Mouse (Mus musculus) heart, embryonic 11.5 days (tissue): ENCODE measurements at regions not wholly inside any gene's neighbourhood (a gene's known extent, or its start where the extent isn't known, plus 50 kb on each side); places are given as distances from the start of the nearest gene placed in this dataset.
"Not testable (repeated sequence)": the region's sequence is repeated elsewhere in the genome, so short reads cannot be mapped to it uniquely, and the experiment has no call there.

Experiments used
- ATAC-seq: fragments of 200-750 bp; cut with Nextera tagmentation; replicated peaks from 2 replicates; pipeline ENCODE4 v1.8.0; 2017; ENCODE audit warnings: moderate library complexity; ENCODE audit not compliant: insufficient number of reproducible peaks, low FRiP score, low TSS enrichment
- H3K27ac ChIP-seq: fragments of 300-500 bp; sonication (generic); 2 replicates; pipeline ENCODE4 v1.5.1; 2014; ENCODE audit warnings: mild to moderate bottlenecking, low read depth, low read length
- H3K27me3 ChIP-seq: fragments of 300-500 bp; sonication (generic); 2 replicates; pipeline ENCODE4 v1.6.1; 2014; ENCODE audit warnings: mild to moderate bottlenecking, low read length, mixed read lengths; ENCODE audit not compliant: control insufficient read depth, insufficient read depth
- H3K36me3 ChIP-seq: fragments of 300-500 bp; sonication (generic); 2 replicates; pipeline ENCODE4 v1.6.1; 2014; ENCODE audit warnings: mild to moderate bottlenecking, low read length, moderate library complexity, mixed read lengths; ENCODE audit not compliant: control insufficient read depth, insufficient read depth
- H3K4me1 ChIP-seq: fragments of 300-500 bp; sonication (generic); 2 replicates; pipeline ENCODE4 v1.6.1; 2014; ENCODE audit warnings: low read length; ENCODE audit not compliant: control insufficient read depth, insufficient read depth
- H3K4me2 ChIP-seq: fragments of 300-500 bp; sonication (generic); 2 replicates; pipeline ENCODE4 v1.6.1; 2014; ENCODE audit warnings: mild to moderate bottlenecking, moderate library complexity
- H3K4me3 ChIP-seq: fragments of 300-500 bp; sonication (generic); 2 replicates; pipeline ENCODE4 v1.5.1; 2014; ENCODE audit warnings: low read depth, low read length
- H3K9ac ChIP-seq: fragments of 300-500 bp; sonication (generic); 2 replicates; pipeline ENCODE4 v1.6.1; 2014; ENCODE audit warnings: mild to moderate bottlenecking, low read depth, low read length, moderate library complexity
- H3K9me3 ChIP-seq: fragments of 300-500 bp; sonication (generic); replicated peaks from 2 replicates; pipeline ENCODE4 v1.6.1; 2016; ENCODE audit warnings: low read length; ENCODE audit not compliant: control insufficient read depth
- WGBS: fragments of 180-500 bp; shearing (Covaris S2); extraction: QIAGEN DNeasy Blood & Tissue Kit; methylation state at CpG from one replicate; pipeline ENCODE4 v1.1.7; 2014; ENCODE audit not compliant: insufficient replicate concordance; 5-methylcytosine and 5-hydroxymethylcytosine counted together

DNA sequence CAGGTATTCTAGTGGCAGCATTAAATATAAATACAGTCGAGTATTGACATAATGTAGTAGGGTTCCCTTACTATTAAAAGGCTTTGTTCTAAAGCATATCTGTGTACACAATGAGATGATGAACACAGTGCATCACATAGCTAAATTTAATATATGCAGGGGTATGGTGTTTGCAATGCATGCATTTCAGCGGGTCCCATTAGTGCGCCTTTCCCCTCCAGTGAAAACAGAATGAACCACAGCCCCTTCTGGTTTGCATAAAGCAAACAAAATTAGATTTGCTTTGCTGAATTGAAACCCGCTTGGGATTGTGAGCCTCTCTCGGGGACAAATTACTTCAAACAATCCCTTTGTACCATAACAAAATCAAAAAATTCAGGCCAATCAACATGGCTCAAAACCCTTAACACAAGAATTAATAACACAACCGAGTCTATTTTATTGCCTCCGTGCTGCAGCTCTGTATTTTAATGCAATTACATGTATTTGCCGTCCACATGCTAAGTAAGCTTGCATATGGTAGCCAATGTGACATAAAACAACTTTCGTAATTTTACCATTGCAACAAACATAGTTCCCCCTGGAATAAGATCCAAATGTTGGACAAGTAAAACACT is 562.6 kb upstream of the Pou3f2 start:
- no peak for ATAC-seq
- no peak overlapping the region for H3K9ac ChIP-seq
- H3K9me3 ChIP-seq = no peaks in the 10 kb centered on the region
- H3K4me3 ChIP-seq = no peak overlapping the region
- H3K4me2 ChIP-seq = no peak overlapping the region
- WGBS = 78% methylated on average over 9 of the region's 9 CpGs
- no peaks in the 10 kb centered on the region for H3K4me1 ChIP-seq
- no peaks in the 10 kb centered on the region for H3K27me3 ChIP-seq
- no peak overlapping the region for H3K27ac ChIP-seq
- no peaks in the 10 kb centered on the region for H3K36me3 ChIP-seq

DNA sequence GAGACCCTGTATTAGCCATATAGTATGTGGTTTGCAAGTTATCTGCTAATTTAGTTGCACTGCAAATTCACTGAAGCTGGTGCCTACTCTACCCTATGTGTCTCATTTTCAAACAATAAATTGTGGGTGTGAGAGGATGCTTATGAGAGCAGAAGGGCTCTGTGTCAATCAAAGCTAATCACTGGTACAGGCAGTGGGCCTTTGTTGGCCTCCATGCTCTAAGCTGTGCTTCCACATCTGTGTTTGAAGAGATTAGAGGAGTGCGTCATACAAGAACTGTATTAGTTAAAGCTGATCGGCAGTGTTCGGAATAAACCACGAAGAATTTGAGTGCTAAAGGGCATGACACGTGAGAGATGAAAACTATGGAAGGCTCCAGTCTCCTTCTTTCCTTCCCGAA is 549.6 kb upstream of the Pou3f2 start:
- H3K4me2 ChIP-seq = no peak overlapping the region
- WGBS = 72% methylated on average over 6 of the region's 6 CpGs

GRCm38 (mm10) chr4:23031271-23031670 is 543.1 kb upstream of the Pou3f2 start:
- H3K4me1 ChIP-seq = no peaks in the 10 kb centered on the region
- H3K9ac ChIP-seq = no peak overlapping the region
- no peak overlapping the region for H3K27ac ChIP-seq
- no peaks in the 10 kb centered on the region for H3K36me3 ChIP-seq
- no peak for ATAC-seq
- no peak overlapping the region for H3K4me3 ChIP-seq
- 85% methylated on average over 2 of the region's 2 CpGs for WGBS
- H3K4me2 ChIP-seq = no peak overlapping the region
- no peaks in the 10 kb centered on the region for H3K9me3 ChIP-seq
- H3K27me3 ChIP-seq = no peaks in the 10 kb centered on the region

More for the DNA sequence above, 549.6 kb upstream of the Pou3f2 start:
- no peak for ATAC-seq
- H3K27me3 ChIP-seq = no peaks in the 10 kb centered on the region
- no peaks in the 10 kb centered on the region for H3K9me3 ChIP-seq
- no peak overlapping the region for H3K27ac ChIP-seq
- H3K36me3 ChIP-seq = no peaks in the 10 kb centered on the region
- no peak overlapping the region for H3K4me3 ChIP-seq
- no peak overlapping the region for H3K9ac ChIP-seq
- H3K4me1 ChIP-seq = no peaks in the 10 kb centered on the region

DNA sequence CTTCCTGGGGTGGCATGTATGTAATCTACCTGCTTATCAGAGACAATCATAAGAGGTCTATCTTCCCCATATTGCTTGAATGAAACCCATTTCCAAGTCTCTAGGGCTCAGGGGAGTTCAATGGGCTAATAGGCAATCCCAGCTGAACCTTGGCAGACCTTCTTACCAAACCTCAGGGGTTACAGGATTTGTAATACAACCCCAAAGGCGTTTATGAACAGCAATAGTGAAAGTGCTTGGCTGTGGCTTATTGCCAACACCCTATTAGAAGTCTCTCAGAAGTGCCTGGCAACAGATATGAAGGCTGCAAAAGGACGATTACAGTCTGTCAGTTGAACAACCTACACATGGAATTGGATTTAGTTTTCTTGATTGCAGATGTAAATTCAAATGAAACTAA is 534.0 kb upstream of the Pou3f2 start:
- no peak overlapping the region for H3K27ac ChIP-seq
- no peak overlapping the region for H3K4me3 ChIP-seq
- H3K4me2 ChIP-seq = no peak overlapping the region
- no peaks in the 10 kb centered on the region for H3K9me3 ChIP-seq
- no peaks in the 10 kb centered on the region for H3K27me3 ChIP-seq
- H3K36me3 ChIP-seq = no peaks in the 10 kb centered on the region
- no peaks in the 10 kb centered on the region for H3K4me1 ChIP-seq
- ATAC-seq = no peak
- no peak overlapping the region for H3K9ac ChIP-seq
- 54% methylated on average over 2 of the region's 2 CpGs for WGBS

DNA sequence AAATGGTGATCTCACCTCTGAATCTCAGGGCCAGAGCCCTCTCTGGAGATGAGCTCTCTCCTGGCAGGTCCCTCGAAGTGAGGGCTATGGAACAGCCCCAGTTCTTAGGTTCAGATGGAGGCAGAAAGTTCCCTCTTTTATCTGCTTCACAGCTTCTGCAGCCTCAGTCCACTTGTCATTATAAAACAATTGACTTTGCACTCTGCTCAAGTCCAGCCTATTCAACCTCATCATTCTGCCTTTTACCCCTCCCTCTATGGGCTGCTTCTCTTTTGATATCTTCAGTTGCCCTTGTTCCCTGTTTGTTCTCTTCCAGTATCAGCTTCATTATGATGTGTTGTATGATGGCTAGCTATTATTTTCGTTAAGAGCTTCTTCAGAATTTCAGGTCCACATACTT is 522.2 kb upstream of the Pou3f2 start:
- Histone ChIP-seq H3K4me1 (no peaks in the 10 kb centered on the region), H3K4me2 (no peak overlapping the region), H3K27me3 (no peaks in the 10 kb centered on the region), H3K9me3 (no peaks in the 10 kb centered on the region), H3K27ac (no peak overlapping the region), H3K9ac (no peak overlapping the region), H3K4me3 (no peak overlapping the region), H3K36me3 (no peaks in the 10 kb centered on the region)
- WGBS = 68% methylated on average over 2 of the region's 2 CpGs
- no peak for ATAC-seq

GRCm38 (mm10) chr4:23009196-23009595 is 521.0 kb upstream of the Pou3f2 start:
- not testable (repeated sequence) for H3K9ac ChIP-seq, ATAC-seq, H3K36me3 ChIP-seq, H3K4me3 ChIP-seq, H3K27ac ChIP-seq, H3K4me2 ChIP-seq, H3K4me1 ChIP-seq, H3K9me3 ChIP-seq, H3K27me3 ChIP-seq
- WGBS = 66% methylated on average over 3 of the region's 3 CpGs

DNA sequence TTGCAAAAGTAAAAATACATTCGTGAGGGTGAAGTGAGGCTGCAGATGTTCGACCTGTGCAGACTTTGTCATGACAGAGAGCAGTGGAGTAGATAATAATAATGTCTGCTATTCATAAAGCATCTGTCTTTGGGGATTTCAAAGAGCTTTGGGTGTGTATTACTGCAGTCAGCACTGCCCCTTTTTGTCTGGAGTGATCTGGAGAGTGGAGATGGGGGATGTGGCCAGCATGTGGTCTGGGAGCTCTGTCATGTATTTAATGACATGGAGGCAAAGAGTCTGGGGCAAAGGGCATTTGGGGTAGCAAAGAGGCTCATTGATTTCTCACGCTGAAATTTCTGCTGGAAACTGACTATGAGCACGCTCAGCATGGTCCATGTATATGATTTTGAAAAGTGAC is 510.8 kb upstream of the Pou3f2 start:
- Histone ChIP-seq H3K36me3 (no peaks in the 10 kb centered on the region), H3K9me3 (no peaks in the 10 kb centered on the region), H3K27me3 (no peaks in the 10 kb centered on the region), H3K4me3 (no peak overlapping the region), H3K9ac (no peak overlapping the region), H3K27ac (no peak overlapping the region), H3K4me1 (no peaks in the 10 kb centered on the region), H3K4me2 (no peak overlapping the region)
- 45% methylated on average over 4 of the region's 4 CpGs for WGBS
- ATAC-seq = no peak

GRCm38 (mm10) chr4:22997198-22997985 is 509.2 kb upstream of the Pou3f2 start:
- Histone ChIP-seq H3K27me3 (no peaks in the 10 kb centered on the region), H3K4me2 (no peak overlapping the region), H3K4me3 (no peak overlapping the region), H3K4me1 (no peaks in the 10 kb centered on the region), H3K9ac (no peak overlapping the region), H3K9me3 (no peaks in the 10 kb centered on the region), H3K36me3 (no peaks in the 10 kb centered on the region), H3K27ac (no peak overlapping the region)
- ATAC-seq = no peak
- WGBS = 41% methylated on average over 4 of the region's 4 CpGs
